Mouse (Mus musculus): ENCODE data around the gene Platr17. TPM values are rescaled to one million over a fixed set of nuclear protein-coding genes. Genes with fewer than 3 reads are reported as not detected.

The Platr17 gene
- polyA plus RNA-seq, 1 experiment from 2014 or later, result 0.79 TPM

DNA sequence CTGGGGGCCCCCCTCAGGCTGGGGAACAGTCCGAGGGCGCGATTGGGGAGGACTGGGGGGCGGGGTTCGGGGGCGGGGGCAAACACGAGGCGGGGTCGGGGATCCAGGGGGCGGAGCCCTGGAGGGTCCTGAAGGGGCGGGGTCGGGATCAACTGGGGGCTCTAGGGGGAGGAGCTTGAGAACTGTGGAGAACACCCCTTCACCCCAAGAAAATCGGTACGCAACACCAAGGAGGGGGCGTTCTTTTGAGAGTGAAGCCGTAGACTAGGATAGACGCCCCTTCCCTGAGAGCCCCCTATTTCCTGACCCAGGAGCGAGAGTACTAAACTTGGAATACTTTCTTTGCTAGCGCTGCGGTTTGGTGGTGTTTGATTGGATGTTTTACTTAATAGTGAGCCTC lies 11.4 kb downstream of the Platr17 start:
- H3K4me1 ChIP-seq (ENCODE audit: control insufficient read depth, insufficient read depth, low read length), result peaks cover 22% of the 10 kb centered on the region
- peak overlapping the region; percentile 41 for H3K4me2 ChIP-seq (ENCODE audit: low read depth, low read length)
- H3K9ac ChIP-seq (replicated peaks; ENCODE audit: low read depth, low read length), result peak overlapping the region; percentile 57
- ATAC-seq (ENCODE audit: low read depth), result peak; percentile 19
- H3K27ac ChIP-seq (ENCODE audit: low read depth, low read length), result peak overlapping the region; percentile 77
- WGBS, result under 1% methylated on average over 18 of the region's 20 CpGs
- peak overlapping the region; percentile 45 for H3K4me3 ChIP-seq (ENCODE audit: low read depth, low read length)
- peaks cover 23% of the 10 kb centered on the region for H3K36me3 ChIP-seq (ENCODE audit: control insufficient read depth, insufficient read depth, low read length)
- H3K27me3 ChIP-seq (ENCODE audit: control insufficient read depth, insufficient read depth, low read length), result no peaks in the 10 kb centered on the region
- no peaks in the 10 kb centered on the region for H3K9me3 ChIP-seq (ENCODE audit: control insufficient read depth, low read length)

DNA sequence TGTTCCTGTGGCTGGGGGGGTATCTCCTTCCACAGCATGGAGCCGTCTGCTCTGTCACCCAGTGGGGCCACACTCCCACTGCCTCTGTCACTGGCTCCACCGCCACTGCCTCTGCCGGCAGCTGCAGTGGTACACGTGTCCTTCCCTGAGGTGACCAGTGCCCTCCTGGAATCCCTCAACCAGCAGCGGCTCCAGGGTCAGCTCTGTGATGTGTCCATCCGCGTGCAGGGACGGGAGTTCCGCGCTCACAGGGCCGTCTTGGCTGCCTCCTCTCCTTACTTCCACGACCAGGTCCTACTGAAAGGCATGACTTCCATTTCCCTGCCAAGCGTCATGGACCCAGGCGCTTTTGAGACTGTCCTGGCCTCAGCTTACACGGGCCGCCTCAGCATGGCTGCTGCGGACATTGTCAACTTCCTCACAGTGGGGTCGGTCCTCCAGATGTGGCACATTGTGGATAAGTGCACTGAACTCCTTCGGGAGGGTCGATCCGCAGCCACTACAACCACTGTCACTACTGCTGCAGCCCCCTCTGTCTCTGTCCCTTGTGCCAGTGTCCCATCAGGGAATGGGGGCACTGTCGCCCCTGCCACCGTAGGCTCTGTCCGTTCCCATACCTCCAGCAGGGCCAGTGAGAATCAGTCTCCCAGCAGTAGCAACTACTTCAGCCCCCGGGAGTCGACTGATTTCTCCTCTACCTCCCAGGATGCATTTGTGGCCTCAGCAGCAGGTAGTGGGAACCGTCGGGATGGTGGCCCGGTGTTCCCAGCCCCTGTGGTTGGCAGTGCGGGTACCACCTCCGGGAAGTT lies 12.1 kb downstream of the Platr17 start:
- Histone ChIP-seq H3K9ac (replicated peaks; ENCODE audit: low read depth, low read length) (no peak overlapping the region), H3K9me3 (ENCODE audit: control insufficient read depth, low read length) (no peaks in the 10 kb centered on the region), H3K4me3 (ENCODE audit: low read depth, low read length) (peak overlapping the region; percentile 45), H3K27ac (ENCODE audit: low read depth, low read length) (no peak overlapping the region; the same call in 1 of the 2 replicates), H3K27me3 (ENCODE audit: control insufficient read depth, insufficient read depth, low read length) (no peaks in the 10 kb centered on the region), H3K36me3 (ENCODE audit: control insufficient read depth, insufficient read depth, low read length) (peaks cover 16% of the 10 kb centered on the region), H3K4me2 (ENCODE audit: low read depth, low read length) (peak overlapping the region; percentile 41), H3K4me1 (ENCODE audit: control insufficient read depth, insufficient read depth, low read length) (peaks cover 22% of the 10 kb centered on the region)
- no peak for ATAC-seq (ENCODE audit: low read depth)
- WGBS, result 73% methylated on average over 31 of the region's 31 CpGs

DNA sequence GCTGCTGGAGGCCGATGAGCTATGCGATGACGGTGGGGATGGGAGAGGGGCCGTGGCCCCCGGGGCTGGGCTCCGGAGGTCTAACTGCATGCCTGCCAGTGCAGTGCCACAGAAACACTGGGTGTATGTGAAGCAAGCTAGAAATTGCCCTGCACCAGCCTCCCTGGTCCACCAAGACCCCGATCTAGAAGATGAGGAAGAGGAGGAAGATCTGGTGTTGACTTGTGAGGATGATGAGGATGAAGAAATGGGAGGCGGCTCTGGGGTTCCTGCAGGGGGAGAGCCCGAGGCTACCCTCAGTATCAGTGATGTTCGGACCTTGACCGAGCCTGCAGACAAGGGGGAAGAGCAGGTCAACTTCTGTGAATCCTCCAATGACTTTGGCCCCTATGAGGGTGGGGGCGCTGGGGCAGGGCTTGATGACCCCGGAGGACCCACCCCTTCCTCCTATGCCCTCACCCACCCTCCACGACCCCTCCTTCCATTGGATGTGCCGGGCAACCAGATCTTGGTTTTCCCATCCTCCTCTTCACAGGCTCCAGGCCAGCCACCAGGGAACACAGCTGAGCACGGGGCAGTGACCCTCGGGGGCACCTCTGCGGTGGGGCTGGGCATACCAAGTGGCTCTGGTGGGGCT lies 12.8 kb downstream of the Platr17 start:
- no peak overlapping the region for H3K4me3 ChIP-seq (ENCODE audit: low read depth, low read length)
- whole genome bisulfite sequencing, result 85% methylated on average over 18 of the region's 18 CpGs
- H3K4me2 ChIP-seq (ENCODE audit: low read depth, low read length), result no peak overlapping the region
- no peak overlapping the region for H3K9ac ChIP-seq (replicated peaks; ENCODE audit: low read depth, low read length)
- H3K36me3 ChIP-seq (ENCODE audit: control insufficient read depth, insufficient read depth, low read length), result peaks cover 12% of the 10 kb centered on the region
- ATAC-seq (ENCODE audit: low read depth), result no peak
- no peaks in the 10 kb centered on the region for H3K27me3 ChIP-seq (ENCODE audit: control insufficient read depth, insufficient read depth, low read length)
- H3K9me3 ChIP-seq (ENCODE audit: control insufficient read depth, low read length), result no peaks in the 10 kb centered on the region
- H3K4me1 ChIP-seq (ENCODE audit: control insufficient read depth, insufficient read depth, low read length), result peaks cover 22% of the 10 kb centered on the region
- no peak overlapping the region for H3K27ac ChIP-seq (ENCODE audit: low read depth, low read length)

DNA sequence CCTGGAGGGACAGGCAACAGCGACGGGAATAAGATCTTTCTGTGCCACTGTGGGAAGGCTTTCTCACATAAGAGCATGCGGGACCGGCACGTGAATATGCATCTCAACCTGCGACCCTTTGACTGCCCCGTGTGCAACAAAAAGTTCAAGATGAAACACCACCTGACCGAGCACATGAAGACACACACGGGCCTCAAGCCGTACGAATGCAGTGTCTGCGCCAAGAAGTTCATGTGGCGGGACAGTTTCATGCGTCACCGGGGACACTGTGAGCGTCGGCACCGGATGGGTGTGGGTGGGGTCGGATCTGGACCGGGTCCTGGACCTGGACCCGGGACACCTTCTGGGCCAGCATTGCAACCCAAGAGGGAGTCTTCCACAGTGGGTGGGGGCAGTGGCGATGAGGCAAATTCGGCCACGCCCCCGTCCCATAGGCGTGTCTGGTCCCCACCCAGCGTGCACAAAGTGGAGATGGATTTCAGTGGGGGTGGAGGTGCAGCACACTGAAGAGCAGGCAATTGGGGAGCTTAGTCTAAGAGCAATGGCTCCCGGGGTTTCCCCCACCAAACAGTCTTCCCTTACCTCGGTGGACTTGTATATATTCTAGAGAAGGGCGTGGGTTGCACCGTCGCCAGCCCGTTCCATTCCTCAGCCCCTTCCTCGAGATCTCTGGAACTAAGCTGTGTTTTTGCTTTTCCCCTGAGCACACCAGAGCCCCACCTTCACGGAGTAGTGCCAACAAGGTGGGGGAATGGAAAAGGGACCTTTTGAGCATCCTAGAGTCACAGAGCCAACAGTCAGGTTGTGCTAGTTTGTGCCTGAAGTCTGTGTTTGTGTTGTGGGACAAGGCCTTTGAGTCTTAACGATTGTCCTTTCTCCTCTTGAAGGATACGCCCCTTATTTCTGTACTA lies 13.6 kb downstream of the Platr17 start:
- no peaks in the 10 kb centered on the region for H3K27me3 ChIP-seq (ENCODE audit: control insufficient read depth, insufficient read depth, low read length)
- H3K9ac ChIP-seq (replicated peaks; ENCODE audit: low read depth, low read length), result no peak overlapping the region
- H3K4me1 ChIP-seq (ENCODE audit: control insufficient read depth, insufficient read depth, low read length), result peaks cover 22% of the 10 kb centered on the region
- WGBS, result 61% methylated on average over 37 of the region's 37 CpGs
- H3K9me3 ChIP-seq (ENCODE audit: control insufficient read depth, low read length), result no peaks in the 10 kb centered on the region
- peak overlapping the region; percentile 64 for H3K4me2 ChIP-seq (ENCODE audit: low read depth, low read length)
- no peak for ATAC-seq (ENCODE audit: low read depth)
- no peak overlapping the region for H3K27ac ChIP-seq (ENCODE audit: low read depth, low read length)
- H3K36me3 ChIP-seq (ENCODE audit: control insufficient read depth, insufficient read depth, low read length), result peaks cover 7% of the 10 kb centered on the region
- peak overlapping the region; percentile 32; the same call in 1 of the 2 replicates for H3K4me3 ChIP-seq (ENCODE audit: low read depth, low read length)

DNA sequence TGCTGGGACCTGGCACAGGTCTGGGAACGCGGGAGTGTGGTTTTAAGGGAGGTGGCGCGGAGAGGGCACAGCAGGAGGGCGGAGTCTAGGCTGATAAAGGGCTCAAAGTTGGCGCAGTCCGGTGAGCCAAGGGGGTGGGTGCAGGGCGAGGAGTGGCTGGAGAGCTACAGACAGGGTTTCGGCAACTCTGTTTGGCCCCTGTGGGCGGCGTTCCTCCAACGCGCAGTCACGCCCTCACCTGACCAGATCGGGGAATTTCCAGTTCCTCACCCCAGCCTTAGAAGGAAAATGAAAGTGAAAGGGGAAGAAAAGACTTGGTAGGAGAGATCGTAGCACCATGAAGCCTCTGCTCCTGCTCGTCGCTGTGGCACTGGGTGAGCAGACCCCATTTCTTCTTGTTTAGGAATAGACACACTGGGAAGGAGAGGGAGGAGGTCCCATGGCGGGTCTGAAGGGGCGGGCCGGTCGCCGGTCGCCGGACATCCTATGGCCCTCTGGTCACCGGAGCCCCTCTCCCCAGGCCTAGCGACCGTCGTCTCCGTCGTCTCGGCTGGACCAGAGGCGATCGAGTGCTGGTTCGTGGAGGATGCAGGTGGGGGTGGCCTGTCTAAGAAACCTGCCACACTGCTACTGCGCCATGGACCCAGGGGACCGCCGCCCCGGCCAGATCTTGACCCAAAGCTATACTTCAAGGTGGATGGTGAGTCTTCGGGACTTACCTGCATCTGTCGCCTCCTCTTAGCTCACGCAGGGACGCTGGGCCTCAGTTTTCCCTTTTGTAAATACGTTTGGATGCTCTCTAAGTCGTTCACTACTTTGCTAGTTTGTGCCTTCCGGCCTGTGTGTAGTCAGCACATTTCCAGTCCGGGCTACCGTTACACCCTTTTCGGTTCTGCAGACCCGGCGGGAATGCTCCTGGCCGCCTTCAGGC lies 14.7 kb downstream of the Platr17 start:
- Histone ChIP-seq H3K36me3 (ENCODE audit: control insufficient read depth, insufficient read depth, low read length) (no peaks in the 10 kb centered on the region), H3K9ac (replicated peaks; ENCODE audit: low read depth, low read length) (peak overlapping the region; percentile 54), H3K9me3 (ENCODE audit: control insufficient read depth, low read length) (no peaks in the 10 kb centered on the region), H3K4me3 (ENCODE audit: low read depth, low read length) (peak overlapping the region; percentile 32), H3K4me2 (ENCODE audit: low read depth, low read length) (peak overlapping the region; percentile 64), H3K27me3 (ENCODE audit: control insufficient read depth, insufficient read depth, low read length) (no peaks in the 10 kb centered on the region), H3K27ac (ENCODE audit: low read depth, low read length) (peak overlapping the region; percentile 52), H3K4me1 (ENCODE audit: control insufficient read depth, insufficient read depth, low read length) (peaks cover 22% of the 10 kb centered on the region)
- under 1% methylated on average over 52 of the region's 52 CpGs for WGBS
- ATAC-seq (ENCODE audit: low read depth), result no peak

DNA sequence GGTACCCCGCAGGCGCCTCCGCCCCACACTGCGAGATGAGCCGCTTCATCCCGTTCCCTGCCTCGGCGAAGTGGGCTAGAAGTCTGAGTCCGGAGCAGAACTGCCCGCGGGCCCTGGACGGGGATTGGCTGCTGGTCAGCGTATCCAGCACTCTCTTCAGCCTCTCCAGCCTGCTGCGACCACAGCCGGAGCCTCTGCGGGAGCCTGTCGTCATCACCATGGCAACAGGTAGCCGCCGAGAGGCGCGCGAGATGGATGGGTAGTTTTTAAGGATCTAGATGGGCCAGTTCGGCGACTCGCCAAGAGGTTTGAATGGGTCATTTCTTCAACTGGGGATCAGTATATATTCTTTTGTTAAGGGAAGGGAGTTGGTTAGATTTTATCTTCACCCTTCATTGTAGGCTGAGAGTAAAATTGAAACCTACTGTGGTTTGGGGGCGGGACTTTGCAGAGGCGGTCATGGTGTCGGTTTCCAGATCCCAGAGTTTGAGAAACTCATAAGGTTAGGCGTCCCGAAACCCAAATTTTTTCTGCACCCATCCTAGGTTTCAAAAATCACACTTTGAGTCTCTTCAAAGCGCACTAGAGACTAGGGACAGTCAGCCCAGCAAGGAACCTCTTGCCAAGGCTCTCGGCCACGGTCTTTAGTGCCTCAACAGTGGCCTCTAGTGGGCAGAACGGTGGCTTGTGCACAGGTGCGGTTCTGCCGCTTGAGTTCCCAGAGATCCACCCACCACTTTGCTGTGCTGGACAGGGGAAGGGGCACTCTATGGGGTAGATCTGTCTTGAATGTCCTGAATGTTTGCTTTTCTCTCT lies 15.6 kb downstream of the Platr17 start:
- Histone ChIP-seq H3K27me3 (ENCODE audit: control insufficient read depth, insufficient read depth, low read length) (no peaks in the 10 kb centered on the region), H3K9ac (replicated peaks; ENCODE audit: low read depth, low read length) (peak overlapping the region; percentile 54), H3K36me3 (ENCODE audit: control insufficient read depth, insufficient read depth, low read length) (no peaks in the 10 kb centered on the region), H3K4me2 (ENCODE audit: low read depth, low read length) (peak overlapping the region; percentile 64), H3K9me3 (ENCODE audit: control insufficient read depth, low read length) (no peaks in the 10 kb centered on the region), H3K4me1 (ENCODE audit: control insufficient read depth, insufficient read depth, low read length) (peaks cover 22% of the 10 kb centered on the region), H3K4me3 (ENCODE audit: low read depth, low read length) (peak overlapping the region; percentile 32), H3K27ac (ENCODE audit: low read depth, low read length) (peak overlapping the region; percentile 52)
- under 1% methylated on average over 36 of the region's 36 CpGs for WGBS
- 0 out of 2 replicates have a peak, but pooled peaks have one; percentile 7 for ATAC-seq (ENCODE audit: low read depth)

DNA sequence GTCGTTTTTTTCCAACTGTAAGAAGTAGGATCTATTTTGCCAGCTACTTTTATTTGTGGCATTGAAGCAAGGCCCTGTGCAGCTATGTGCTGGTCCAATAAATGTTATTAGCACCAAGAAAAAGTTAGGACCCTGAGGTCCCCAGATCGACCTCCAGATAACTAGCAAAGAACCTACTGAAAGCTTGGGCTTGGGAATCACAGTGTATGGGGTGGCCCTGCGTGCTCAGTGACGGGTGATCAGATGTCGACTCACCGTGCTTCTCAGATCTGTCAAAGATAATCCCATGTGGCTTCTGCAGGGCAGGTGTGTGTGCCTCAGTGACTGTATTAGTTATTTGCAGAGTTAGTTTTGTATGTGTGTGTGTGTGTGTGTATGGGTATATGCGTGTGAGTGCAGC lies 16.4 kb downstream of the Platr17 start:
- Histone ChIP-seq H3K36me3 (ENCODE audit: control insufficient read depth, insufficient read depth, low read length) (0 out of 2 replicates have a peak, but pooled peaks cover 3% of the 10 kb centered on the region), H3K9ac (replicated peaks; ENCODE audit: low read depth, low read length) (no peak overlapping the region), H3K4me2 (ENCODE audit: low read depth, low read length) (peak overlapping the region; percentile 4; the same call in 1 of the 2 replicates), H3K4me1 (ENCODE audit: control insufficient read depth, insufficient read depth, low read length) (peaks cover 22% of the 10 kb centered on the region), H3K27me3 (ENCODE audit: control insufficient read depth, insufficient read depth, low read length) (no peaks in the 10 kb centered on the region), H3K9me3 (ENCODE audit: control insufficient read depth, low read length) (no peaks in the 10 kb centered on the region), H3K4me3 (ENCODE audit: low read depth, low read length) (no peak overlapping the region), H3K27ac (ENCODE audit: low read depth, low read length) (no peak overlapping the region)
- ATAC-seq (ENCODE audit: low read depth), result no peak
- 92% methylated on average over 7 of the region's 7 CpGs for WGBS
